Mouse (Mus musculus): ENCODE measurements around the gene Grm7.

GRCm38 (mm10) chr6:111571471-111572088 is 926.2 kb downstream of the Grm7 start:
- no peak for TF ChIP-seq CHD2 (IDR thresholded peaks at IDR 0.05; ENCODE audit: low read depth, low read length)
- TF ChIP-seq ZNF384 (IDR thresholded peaks at IDR 0.05; ENCODE audit: low read depth, low read length) = no peak
